Mouse (Mus musculus) myocyte (in vitro differentiated cells): ENCODE results near the gene Zfp607b.

Source experiments
- POLR2A ChIP-seq: IDR thresholded peaks from one replicate; pipeline ENCODE4 v1.6.1; 2011; ENCODE audit warnings: low read depth, mild to moderate bottlenecking, control low read depth, moderate library complexity; ENCODE audit not compliant: insufficient read length
- TCF12 ChIP-seq: IDR thresholded peaks from one replicate; pipeline ENCODE4 v1.6.1; 2011; ENCODE audit warnings: mild to moderate bottlenecking, control low read depth; ENCODE audit not compliant: poor library complexity, insufficient read depth, severe bottlenecking

DNA sequence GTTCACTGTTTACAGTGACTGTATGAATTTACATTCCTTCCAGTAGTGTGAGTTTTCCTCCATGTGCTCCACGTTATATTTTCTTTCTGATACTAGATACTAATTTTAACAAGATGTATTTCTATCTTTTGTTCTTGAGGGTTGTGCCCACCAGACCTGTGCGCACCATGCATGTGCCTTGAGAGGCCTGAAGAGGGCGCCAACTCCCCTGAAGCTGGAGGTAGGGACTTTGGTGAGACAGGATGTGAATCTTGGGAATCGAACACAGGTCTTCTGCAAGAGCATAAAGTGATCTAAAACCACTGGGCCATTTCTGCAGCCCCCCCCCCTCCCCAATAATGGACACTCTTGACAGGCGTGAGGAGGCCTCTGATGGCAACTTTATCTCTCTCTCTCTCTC is 1.9 kb downstream of the Zfp607b start:
- TF ChIP-seq POLR2A: no peak
- no peak for TF ChIP-seq TCF12
